Mouse (Mus musculus) heart, postnatal 0 days (tissue): ENCODE measurements around the gene Lurap1.

Source experiments
- CTCF ChIP-seq: IDR thresholded peaks from 2 replicates; pipeline ENCODE4 v1.5.1; 2016; ENCODE audit warnings: antibody characterized with exemption, control low read depth, low read depth
- EP300 ChIP-seq: IDR thresholded peaks from 2 replicates; pipeline ENCODE4 v1.6.1; 2016; ENCODE audit warnings: antibody characterized with exemption, low read depth

GRCm38 (mm10) chr4:116134990-116135389 lies 16.1 kb downstream of the Lurap1 start:
- TF ChIP-seq CTCF (peak; percentile 88), EP300 (no peak)
